Mouse (Mus musculus): ENCODE measurements around the gene Gpd2. TPM values are rescaled to one million over a fixed set of nuclear protein-coding genes. Genes with fewer than 3 reads are reported as not detected.

Gene Gpd2
- polyA plus RNA-seq, 1 experiment: 4.8 TPM

DNA sequence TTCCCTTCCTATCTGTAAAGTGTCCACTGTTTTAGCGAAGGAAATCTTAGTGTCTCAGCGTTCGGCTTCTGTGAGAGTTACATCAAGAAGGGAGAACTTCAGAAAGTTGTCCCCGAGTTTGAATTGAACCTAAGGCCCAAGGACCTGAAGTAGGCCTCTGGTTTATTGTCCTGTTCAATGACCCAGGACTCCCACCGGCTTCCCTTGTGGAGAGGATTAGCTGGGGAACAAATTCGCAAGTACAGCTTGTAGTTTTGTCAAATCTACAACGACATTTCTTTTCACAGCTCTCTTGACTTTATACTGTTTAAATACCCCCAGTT, 29.9 kb downstream of the Gpd2 start:
- Histone ChIP-seq H3K4me3 (ENCODE audit: extremely low read depth, insufficient read depth, insufficient read length) (no peak overlapping the region), H3K4me1 (ENCODE audit: control insufficient read depth, insufficient read depth, insufficient read length) (no peaks in the 10 kb centered on the region; the same call in 1 of the 2 replicates), H3K36me3 (ENCODE audit: control insufficient read depth, insufficient read depth, low read length) (peaks cover 6% of the 10 kb centered on the region; the same call in 1 of the 2 replicates), H3K27me3 (ENCODE audit: control insufficient read depth, insufficient read depth, low read length) (no peaks in the 10 kb centered on the region), H3K27ac (ENCODE audit: insufficient read depth, low read length) (no peak overlapping the region)
- TF ChIP-seq CTCF (IDR thresholded peaks at IDR 0.05; ENCODE audit: extremely low read depth, insufficient read depth, insufficient read length, insufficient replicate concordance) (no peak), POLR2A (IDR thresholded peaks at IDR 0.05; ENCODE audit: low read depth, low read length) (no peak)
- 77% methylated on average over 7 of the region's 7 CpGs for WGBS
- no peak for DNase-seq (ENCODE audit: low read depth in 1 of 2, low spot score in 2 of 2)

DNA sequence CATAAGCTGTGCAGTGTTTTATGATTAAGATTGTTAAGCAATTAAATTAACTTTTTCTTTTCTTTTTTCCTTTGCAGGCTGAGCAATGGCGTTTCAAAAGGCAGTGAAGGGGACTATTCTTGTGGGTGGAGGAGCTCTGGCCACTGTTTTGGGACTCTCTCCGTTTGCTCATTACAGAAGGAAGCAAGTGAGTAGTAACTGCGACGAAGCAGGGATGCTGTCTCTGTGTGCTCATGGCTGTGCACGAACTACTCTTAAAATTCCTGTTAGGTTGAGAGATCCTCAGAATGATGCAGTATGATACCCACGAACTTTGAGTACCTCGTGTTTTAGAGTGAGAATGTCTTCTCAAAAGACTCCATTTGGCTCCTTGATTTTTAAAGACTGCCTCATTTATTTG, 30.5 kb downstream of the Gpd2 start:
- H3K36me3 ChIP-seq (ENCODE audit: control insufficient read depth, insufficient read depth, low read length): peaks cover 6% of the 10 kb centered on the region; the same call in 1 of the 2 replicates
- no peak overlapping the region for H3K4me3 ChIP-seq (ENCODE audit: extremely low read depth, insufficient read depth, insufficient read length)
- no peak for DNase-seq (ENCODE audit: low read depth in 1 of 2, low spot score in 2 of 2)
- no peaks in the 10 kb centered on the region; the same call in 1 of the 2 replicates for H3K4me1 ChIP-seq (ENCODE audit: control insufficient read depth, insufficient read depth, insufficient read length)
- 92% methylated on average over 7 of the region's 7 CpGs for WGBS
- H3K27ac ChIP-seq (ENCODE audit: insufficient read depth, low read length): no peak overlapping the region
- TF ChIP-seq POLR2A (IDR thresholded peaks at IDR 0.05; ENCODE audit: low read depth, low read length) (no peak), CTCF (IDR thresholded peaks at IDR 0.05; ENCODE audit: extremely low read depth, insufficient read depth, insufficient read length, insufficient replicate concordance) (no peak)
- H3K27me3 ChIP-seq (ENCODE audit: control insufficient read depth, insufficient read depth, low read length): no peaks in the 10 kb centered on the region

DNA sequence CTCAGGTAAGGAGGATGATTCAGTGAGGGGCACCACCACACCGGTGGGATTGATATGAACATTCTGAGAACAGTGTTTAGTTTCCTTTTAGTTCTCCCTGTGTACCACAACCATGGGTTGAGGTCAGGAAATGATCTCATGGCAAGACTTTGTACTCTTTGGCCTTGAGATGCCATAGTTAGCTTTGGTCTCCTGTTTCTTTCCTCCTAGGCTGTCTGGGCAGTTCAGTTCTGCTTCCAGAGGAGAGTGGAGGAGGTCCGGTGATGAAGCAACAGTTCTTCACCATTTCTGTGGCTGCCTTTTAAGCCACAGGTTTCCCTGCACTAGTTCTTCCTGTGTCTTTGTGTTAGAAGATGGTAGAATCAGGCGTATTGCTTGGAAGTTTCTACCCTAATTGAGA, 31.4 kb downstream of the Gpd2 start:
- Histone ChIP-seq H3K4me3 (ENCODE audit: extremely low read depth, insufficient read depth, insufficient read length) (no peak overlapping the region), H3K27me3 (ENCODE audit: control insufficient read depth, insufficient read depth, low read length) (no peaks in the 10 kb centered on the region), H3K27ac (ENCODE audit: insufficient read depth, low read length) (no peak overlapping the region), H3K4me1 (ENCODE audit: control insufficient read depth, insufficient read depth, insufficient read length) (no peaks in the 10 kb centered on the region; the same call in 1 of the 2 replicates), H3K36me3 (ENCODE audit: control insufficient read depth, insufficient read depth, low read length) (peaks cover 6% of the 10 kb centered on the region; the same call in 1 of the 2 replicates)
- TF ChIP-seq POLR2A (IDR thresholded peaks at IDR 0.05; ENCODE audit: low read depth, low read length): no peak
- TF ChIP-seq CTCF (IDR thresholded peaks at IDR 0.05; ENCODE audit: extremely low read depth, insufficient read depth, insufficient read length, insufficient replicate concordance): no peak
- WGBS: 63% methylated on average over 3 of the region's 3 CpGs
- no peak for DNase-seq (ENCODE audit: low read depth in 1 of 2, low spot score in 2 of 2)

DNA sequence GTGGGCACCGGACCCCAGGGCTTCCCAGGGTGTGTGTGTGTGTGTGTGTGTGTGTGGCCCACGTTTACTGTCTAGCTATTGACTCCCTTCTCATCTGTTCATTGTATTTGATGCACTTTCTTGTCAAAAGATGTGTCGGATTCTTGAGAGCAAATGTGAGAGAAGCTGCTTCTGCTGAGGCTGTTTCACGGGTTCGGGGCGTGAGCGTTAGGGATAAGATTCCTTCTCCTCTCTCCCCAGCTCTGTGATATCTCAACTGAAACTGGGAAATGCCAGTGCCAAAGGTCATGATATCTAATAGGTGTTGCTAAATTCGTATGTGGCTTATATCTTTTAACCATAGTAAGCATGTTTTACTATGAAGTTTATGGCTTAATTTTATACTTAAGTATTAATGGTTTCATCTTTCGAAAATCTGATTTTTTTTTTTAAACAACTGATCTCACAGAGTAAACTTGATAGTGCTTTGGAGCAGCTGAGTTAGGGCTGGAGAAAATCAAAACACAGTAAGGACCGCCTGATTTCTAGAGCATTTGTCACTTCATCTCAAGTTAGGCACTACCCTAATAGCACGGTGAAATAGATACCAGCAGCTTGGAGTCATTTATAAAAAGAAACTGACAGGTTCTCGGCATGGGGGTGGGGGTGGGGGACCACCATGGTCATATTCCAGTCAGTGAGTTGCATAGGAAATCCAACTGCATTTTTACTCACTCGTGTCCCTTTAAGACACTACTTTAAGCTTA, 32.4 kb downstream of the Gpd2 start:
- H3K4me1 ChIP-seq (ENCODE audit: control insufficient read depth, insufficient read depth, insufficient read length): no peaks in the 10 kb centered on the region; the same call in 1 of the 2 replicates
- no peak for DNase-seq (ENCODE audit: low read depth in 1 of 2, low spot score in 2 of 2)
- H3K27me3 ChIP-seq (ENCODE audit: control insufficient read depth, insufficient read depth, low read length): no peaks in the 10 kb centered on the region
- TF ChIP-seq CTCF (IDR thresholded peaks at IDR 0.05; ENCODE audit: extremely low read depth, insufficient read depth, insufficient read length, insufficient replicate concordance) (no peak), POLR2A (IDR thresholded peaks at IDR 0.05; ENCODE audit: low read depth, low read length) (no peak)
- WGBS: 93% methylated on average over 13 of the region's 13 CpGs
- H3K27ac ChIP-seq (ENCODE audit: insufficient read depth, low read length): no peak overlapping the region
- H3K4me3 ChIP-seq (ENCODE audit: extremely low read depth, insufficient read depth, insufficient read length): no peak overlapping the region
- peaks cover 6% of the 10 kb centered on the region; the same call in 1 of the 2 replicates for H3K36me3 ChIP-seq (ENCODE audit: control insufficient read depth, insufficient read depth, low read length)

DNA sequence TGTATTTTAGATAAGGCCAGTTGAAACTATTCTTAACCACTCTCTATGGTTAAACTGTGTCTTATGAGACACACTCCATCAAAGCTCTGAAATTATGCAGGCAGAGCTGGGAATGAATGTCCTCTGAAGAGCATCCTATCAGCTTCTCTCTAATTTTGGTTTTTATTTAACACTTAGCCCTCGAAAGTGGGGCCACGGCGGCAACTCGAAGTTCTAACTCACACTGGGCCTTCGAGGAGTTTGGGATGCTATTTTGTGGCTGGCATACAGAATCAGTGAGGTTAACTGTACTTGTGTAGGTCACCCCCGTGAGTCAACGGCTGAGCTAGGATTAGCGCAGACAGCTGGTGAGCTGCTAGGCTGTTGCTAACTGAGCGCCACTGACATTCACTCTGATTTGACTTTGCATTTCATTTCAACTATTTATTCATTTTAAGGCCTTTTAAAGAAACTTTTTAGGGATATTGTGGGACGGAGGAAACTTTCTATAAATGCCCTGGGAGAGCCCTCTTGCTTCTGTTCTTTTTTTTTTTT, 42.8 kb downstream of the Gpd2 start:
- TF ChIP-seq POLR2A (IDR thresholded peaks at IDR 0.05; ENCODE audit: low read depth, low read length): no peak
- TF ChIP-seq CTCF (IDR thresholded peaks at IDR 0.05; ENCODE audit: extremely low read depth, insufficient read depth, insufficient read length, insufficient replicate concordance): no peak
- 94% methylated on average over 10 of the region's 10 CpGs for WGBS

DNA sequence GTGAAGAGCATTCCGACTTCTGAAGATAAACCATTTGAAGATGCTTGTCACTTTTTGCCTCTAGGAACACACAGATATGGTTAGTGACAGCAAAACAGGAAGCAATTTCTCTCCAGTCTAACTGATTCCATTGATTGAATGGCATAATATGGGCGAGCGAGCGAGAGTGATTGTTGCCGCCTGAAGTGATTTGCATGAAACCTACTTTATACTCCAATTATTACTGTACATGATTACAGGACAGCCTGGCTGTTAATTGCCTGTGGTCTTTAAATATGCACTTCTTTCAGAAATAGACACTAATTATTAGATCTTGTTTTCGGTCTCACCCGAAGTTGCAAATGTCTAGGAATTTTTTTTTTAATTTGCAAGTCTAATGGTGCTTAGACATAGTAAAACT, 46.4 kb downstream of the Gpd2 start:
- 94% methylated on average over 7 of the region's 7 CpGs for WGBS
- no peaks in the 10 kb centered on the region for H3K4me1 ChIP-seq (ENCODE audit: control insufficient read depth, insufficient read depth, insufficient read length)
- TF ChIP-seq POLR2A (IDR thresholded peaks at IDR 0.05; ENCODE audit: low read depth, low read length) (no peak), CTCF (IDR thresholded peaks at IDR 0.05; ENCODE audit: extremely low read depth, insufficient read depth, insufficient read length, insufficient replicate concordance) (no peak)
- H3K4me3 ChIP-seq (ENCODE audit: extremely low read depth, insufficient read depth, insufficient read length): no peak overlapping the region
- no peaks in the 10 kb centered on the region for H3K27me3 ChIP-seq (ENCODE audit: control insufficient read depth, insufficient read depth, low read length)
- peaks cover 3% of the 10 kb centered on the region; the same call in 1 of the 2 replicates for H3K36me3 ChIP-seq (ENCODE audit: control insufficient read depth, insufficient read depth, low read length)
- H3K27ac ChIP-seq (ENCODE audit: insufficient read depth, low read length): no peak overlapping the region
- no peak for DNase-seq (ENCODE audit: low read depth in 1 of 2, low spot score in 2 of 2)

More for the DNA sequence above, 42.8 kb downstream of the Gpd2 start:
- Histone ChIP-seq H3K27ac (ENCODE audit: insufficient read depth, low read length) (no peak overlapping the region), H3K36me3 (ENCODE audit: control insufficient read depth, insufficient read depth, low read length) (peaks cover 3% of the 10 kb centered on the region; the same call in 1 of the 2 replicates), H3K4me1 (ENCODE audit: control insufficient read depth, insufficient read depth, insufficient read length) (no peaks in the 10 kb centered on the region), H3K27me3 (ENCODE audit: control insufficient read depth, insufficient read depth, low read length) (no peaks in the 10 kb centered on the region), H3K4me3 (ENCODE audit: extremely low read depth, insufficient read depth, insufficient read length) (no peak overlapping the region)
- no peak for DNase-seq (ENCODE audit: low read depth in 1 of 2, low spot score in 2 of 2)

DNA sequence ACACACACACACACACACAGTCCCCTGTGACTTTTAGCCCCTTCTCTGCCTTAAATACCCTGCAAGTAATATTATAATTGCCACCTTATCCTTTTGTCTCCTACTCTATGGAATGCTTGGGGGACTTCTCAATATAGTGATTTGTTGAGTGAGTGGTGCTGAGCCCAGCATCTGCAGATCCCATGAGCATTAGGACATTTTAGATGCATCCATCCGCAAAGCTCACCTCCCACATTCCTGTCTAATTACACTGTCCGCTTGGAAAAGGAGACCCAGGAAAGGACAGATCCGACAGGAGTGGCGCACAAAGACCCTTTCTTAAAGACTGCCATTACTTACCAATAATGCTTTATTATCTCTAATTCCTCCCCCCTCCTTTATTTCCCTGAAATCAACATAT, 47.8 kb downstream of the Gpd2 start:
- no peak overlapping the region for H3K4me3 ChIP-seq (ENCODE audit: extremely low read depth, insufficient read depth, insufficient read length)
- DNase-seq (ENCODE audit: low read depth in 1 of 2, low spot score in 2 of 2): no peak
- H3K27me3 ChIP-seq (ENCODE audit: control insufficient read depth, insufficient read depth, low read length): no peaks in the 10 kb centered on the region
- TF ChIP-seq POLR2A (IDR thresholded peaks at IDR 0.05; ENCODE audit: low read depth, low read length): no peak
- TF ChIP-seq CTCF (IDR thresholded peaks at IDR 0.05; ENCODE audit: extremely low read depth, insufficient read depth, insufficient read length, insufficient replicate concordance): no peak
- no peaks in the 10 kb centered on the region for H3K4me1 ChIP-seq (ENCODE audit: control insufficient read depth, insufficient read depth, insufficient read length)
- H3K36me3 ChIP-seq (ENCODE audit: control insufficient read depth, insufficient read depth, low read length): peaks cover 3% of the 10 kb centered on the region; the same call in 1 of the 2 replicates
- 92% methylated on average over 4 of the region's 4 CpGs for WGBS
- H3K27ac ChIP-seq (ENCODE audit: insufficient read depth, low read length): no peak overlapping the region
